8 mouse cellular contexts compared by ENCODE assay signal in the genomic region with DNA sequence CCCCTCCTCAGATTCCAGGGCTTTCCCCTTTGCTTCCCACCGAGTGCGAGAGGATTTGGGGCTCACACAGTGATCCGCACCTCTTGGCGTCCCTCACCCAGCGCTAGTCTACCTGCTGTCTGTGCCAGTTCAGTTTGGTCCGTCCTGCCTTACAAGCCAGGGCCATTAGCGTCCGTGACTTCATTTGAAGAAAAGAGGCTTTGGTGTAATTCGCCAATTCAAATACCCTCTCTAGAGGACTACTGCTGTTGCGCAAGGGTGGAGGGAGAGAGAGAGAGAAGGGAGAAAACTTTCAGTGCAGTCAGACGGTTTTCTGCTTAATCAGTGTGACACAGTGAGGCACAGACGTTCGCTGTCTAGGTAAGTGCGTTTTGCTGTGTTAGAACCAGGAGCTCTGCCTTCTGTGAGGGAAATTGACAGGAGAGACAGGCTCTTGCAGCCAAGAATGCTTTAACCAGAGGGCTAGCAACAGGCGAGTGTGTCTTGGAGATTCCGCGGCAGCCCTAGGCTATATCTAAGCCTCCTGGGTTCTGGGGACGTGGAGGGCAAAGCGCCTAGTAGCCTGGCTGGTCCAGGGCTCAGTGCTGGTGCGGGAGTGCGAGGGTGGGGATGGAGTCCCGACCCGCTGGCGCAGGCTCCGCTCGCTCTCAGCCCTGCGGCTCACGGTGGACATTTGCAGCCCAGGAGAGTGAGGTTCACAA. TPM values are rescaled to one million over a fixed set of nuclear protein-coding genes. Genes with fewer than 3 reads are reported as not detected.
DNase-seq lines count a peak whose midpoint lies in the region; ATAC-seq and TF ChIP-seq lines count a peak whose summit lies in the region.

No protein-coding gene starts in this region.

- H3K27ac ChIP-seq in lung, embryonic 15.5 days, result no peak overlapping the region
- peak overlapping the region; percentile 52; the same call in 1 of the 2 replicates for H3K27ac ChIP-seq in forebrain, embryonic 15.5 days (replicated peaks)
- peak overlapping the region; percentile 61; the same call in 1 of the 2 replicates for H3K27ac ChIP-seq in midbrain, embryonic 13.5 days

- peak overlapping the region; percentile 88 for H3K4me2 ChIP-seq in lung, embryonic 15.5 days
- H3K4me2 ChIP-seq in forebrain, embryonic 15.5 days (replicated peaks), result peak overlapping the region; percentile 96
- peak overlapping the region; percentile 87 for H3K4me2 ChIP-seq in midbrain, embryonic 13.5 days (replicated peaks)

- TF ChIP-seq CTCF in lung, adult 2 months (IDR thresholded peaks at IDR 0.05; ENCODE audit: insufficient read depth, low read length), result no peak

- H3K36me3 ChIP-seq in lung, embryonic 15.5 days, result no peaks in the 10 kb centered on the region
- no peaks in the 10 kb centered on the region for H3K36me3 ChIP-seq in forebrain, embryonic 15.5 days
- H3K36me3 ChIP-seq in midbrain, embryonic 13.5 days, result no peaks in the 10 kb centered on the region

- under 1% methylated on average over 28 of the region's 28 CpGs for WGBS in lung, embryonic 15.5 days
- WGBS in lung, adult 2 months, result 1% methylated on average over 28 of the region's 28 CpGs
- 0% methylated on average over 28 of the region's 28 CpGs for WGBS in forebrain, embryonic 15.5 days
- WGBS in midbrain, embryonic 13.5 days, result 0% methylated on average over 28 of the region's 28 CpGs

- no peaks in the 10 kb centered on the region for H3K9me3 ChIP-seq in lung, embryonic 15.5 days
- H3K9me3 ChIP-seq in forebrain, embryonic 15.5 days, result no peaks in the 10 kb centered on the region
- no peaks in the 10 kb centered on the region for H3K9me3 ChIP-seq in midbrain, embryonic 13.5 days

- no peak for TF ChIP-seq POLR2A in lung, adult 2 months (IDR thresholded peaks at IDR 0.05; ENCODE audit: borderline replicate concordance, extremely low read depth, low read depth, low read length)

- H3K9ac ChIP-seq in lung, embryonic 15.5 days, result no peak overlapping the region
- H3K9ac ChIP-seq in forebrain, embryonic 15.5 days (replicated peaks), result peak overlapping the region; percentile 53
- peak overlapping the region; percentile 79 for H3K9ac ChIP-seq in midbrain, embryonic 13.5 days (replicated peaks)

- peak; percentile 55; the same call in 1 of the 2 replicates for ATAC-seq in lung, embryonic 15.5 days (ENCODE audit: borderline replicate concordance, extremely low read depth, low FRiP score, low TSS enrichment)
- ATAC-seq in forebrain, embryonic 15.5 days (replicated peaks), result peak; percentile 81
- peak; percentile 87 for ATAC-seq in midbrain, embryonic 13.5 days

- H3K4me1 ChIP-seq in lung, embryonic 15.5 days, result peaks cover 8% of the 10 kb centered on the region; the same call in 1 of the 2 replicates
- no peaks in the 10 kb centered on the region for H3K4me1 ChIP-seq in lung, adult 2 months (ENCODE audit: control insufficient read depth, insufficient read depth, low read length)
- peaks cover 15% of the 10 kb centered on the region; the same call in 1 of the 2 replicates for H3K4me1 ChIP-seq in forebrain, embryonic 15.5 days
- peaks cover 16% of the 10 kb centered on the region for H3K4me1 ChIP-seq in midbrain, embryonic 13.5 days (replicated peaks)

- peaks cover 39% of the 10 kb centered on the region for H3K27me3 ChIP-seq in lung, embryonic 15.5 days
- peaks cover 12% of the 10 kb centered on the region for H3K27me3 ChIP-seq in forebrain, embryonic 15.5 days
- H3K27me3 ChIP-seq in midbrain, embryonic 13.5 days, result peaks cover 18% of the 10 kb centered on the region

- peak overlapping the region; percentile 42 for H3K4me3 ChIP-seq in lung, embryonic 15.5 days
- no peak overlapping the region for H3K4me3 ChIP-seq in lung, adult 2 months (replicated peaks; ENCODE audit: extremely low read depth, low read depth, low read length)
- H3K4me3 ChIP-seq in forebrain, embryonic 15.5 days, result peak overlapping the region; percentile 57
- H3K4me3 ChIP-seq in midbrain, embryonic 13.5 days (replicated peaks), result peak overlapping the region; percentile 61

- no peak for DNase-seq in lung, adult 2 months
- peak; percentile 68 for DNase-seq in cerebellum, adult 11-12 months
- DNase-seq in left cerebral cortex, adult 11 months (ENCODE audit: low spot score), result peak; percentile 14
- no peak for DNase-seq in thymus, postnatal 4 days
- no peak for DNase-seq in spleen, postnatal 36 days (ENCODE audit: low spot score in 2 of 2)

RNA-seq across cellular contexts. Expression of a gene that starts 3.0 kb away (rescaled TPM):
- 0.06 and 0.11 TPM in 2 replicates for polyA plus RNA-seq in lung, embryonic 15.5 days (2015; fragmentation: Nextera tagmentation; extraction: Ambion mirVana)
- not detected in 2 replicates for polyA plus RNA-seq in lung, adult 2 months (2012; rRNA removed)
- 9.7 and 11.5 TPM in 2 replicates for polyA plus RNA-seq in forebrain, embryonic 15.5 days (2015; fragmentation: Nextera tagmentation; extraction: Ambion mirVana)
- 9.2 and 11.7 TPM in 2 replicates for polyA plus RNA-seq in midbrain, embryonic 13.5 days (2015; fragmentation: Nextera tagmentation; extraction: Ambion mirVana)

Comparison
In these comparisons a context has a peak if more than half of its experiments do, and no peak if none do; other contexts are left out.
1. DNase-seq: peak in cerebellum, adult 11-12 months (single experiment) and left cerebral cortex, adult 11 months (single experiment); none in lung, adult 2 months (single experiment), thymus, postnatal 4 days (single experiment) and spleen, postnatal 36 days (0 of 2).
2. Peak in every context shown above with its lines, with median percentiles within 50 percentile points of each other: ATAC-seq and H3K4me2 ChIP-seq.